Mouse (Mus musculus) neural tube, embryonic 11.5 days (tissue): ENCODE measurements around the gene 4930432K21Rik. TPM values are rescaled to one million over a fixed set of nuclear protein-coding genes. Genes with fewer than 3 reads are reported as not detected.

Source experiments
- ATAC-seq: fragments of 200-750 bp; cut with Nextera tagmentation; 2 replicates; pipeline ENCODE4 v1.8.0; 2017; ENCODE audit warnings: moderate number of reproducible peaks, mild to moderate bottlenecking, moderate TSS enrichment, moderate library complexity; ENCODE audit not compliant: insufficient read depth, low FRiP score, low TSS enrichment
- DNase-seq: peaks from one replicate; pipeline ENCODE4 v3.0.0-alpha.2; 2015; ENCODE audit warnings: low spot score
- H3K27ac ChIP-seq: fragments of 300-500 bp; sonication (generic); 2 replicates; pipeline ENCODE4 v1.5.1; 2014; ENCODE audit warnings: low read depth, mild to moderate bottlenecking, low read length
- H3K27me3 ChIP-seq: fragments of 300-500 bp; sonication (generic); 2 replicates; pipeline ENCODE4 v1.6.1; 2014; ENCODE audit warnings: mild to moderate bottlenecking, low read length, mixed read lengths; ENCODE audit not compliant: control insufficient read depth, insufficient read depth
- H3K36me3 ChIP-seq: fragments of 300-500 bp; sonication (generic); 2 replicates; pipeline ENCODE4 v1.6.1; 2014; ENCODE audit warnings: mild to moderate bottlenecking, low read length, moderate library complexity, mixed read lengths; ENCODE audit not compliant: control insufficient read depth, insufficient read depth
- H3K4me1 ChIP-seq: fragments of 300-500 bp; sonication (generic); 2 replicates; pipeline ENCODE4 v1.6.1; 2014; ENCODE audit warnings: low read length, mixed read lengths; ENCODE audit not compliant: control insufficient read depth, insufficient read depth
- H3K4me2 ChIP-seq: fragments of 300-500 bp; sonication (generic); 2 replicates; pipeline ENCODE4 v1.6.1; 2014; ENCODE audit warnings: low read depth, mild to moderate bottlenecking, moderate library complexity
- H3K4me3 ChIP-seq: fragments of 300-500 bp; sonication (generic); 2 replicates; pipeline ENCODE4 v1.5.1; 2014; ENCODE audit warnings: low read depth, low read length
- H3K9ac ChIP-seq: fragments of 300-500 bp; sonication (generic); 2 replicates; pipeline ENCODE4 v1.6.1; 2014; ENCODE audit warnings: mild to moderate bottlenecking, low read length
- H3K9me3 ChIP-seq: fragments of 300-500 bp; sonication (generic); 2 replicates; pipeline ENCODE4 v1.6.1; 2016; ENCODE audit warnings: low read length; ENCODE audit not compliant: control insufficient read depth
- WGBS: fragments of 180-500 bp; shearing (Covaris S2); extraction: QIAGEN DNeasy Blood & Tissue Kit; methylation state at CpG from one replicate; pipeline ENCODE4 v1.1.7; 2014; 5-methylcytosine and 5-hydroxymethylcytosine counted together
- polyA plus RNA-seq: library from polyadenylated mRNA; unstranded; fragments of >200 nt; fragmentation: Nextera tagmentation; extraction: Ambion mirVana; gene quantifications from 2 replicates; pipeline ENCODE4 v1.2.1, GENCODE M21; 2014

4930432K21Rik gene
- polyA plus RNA-seq, 1 experiment from 2014 or later, result 1.0 TPM

GRCm38 (mm10) chr8:84206666-84207065 lies 58.8 kb downstream of the 4930432K21Rik start:
- H3K36me3 ChIP-seq, result peaks cover 7% of the 10 kb centered on the region
- H3K9me3 ChIP-seq, result no peaks in the 10 kb centered on the region
- DNase-seq (no peak), ATAC-seq (no peak)
- H3K4me2 ChIP-seq, result no peak overlapping the region
- H3K9ac ChIP-seq, result no peak overlapping the region
- 84% methylated on average over 3 of the region's 3 CpGs for WGBS
- peaks cover 8% of the 10 kb centered on the region; the same call in 1 of the 2 replicates for H3K4me1 ChIP-seq
- no peaks in the 10 kb centered on the region for H3K27me3 ChIP-seq
- no peak overlapping the region for H3K4me3 ChIP-seq
- no peak overlapping the region for H3K27ac ChIP-seq

- Histone ChIP-seq H3K27ac (no peak overlapping the region), H3K4me3 (no peak overlapping the region), H3K9ac (no peak overlapping the region), H3K4me2 (no peak overlapping the region), H3K4me1 (peaks cover 8% of the 10 kb centered on the region; the same call in 1 of the 2 replicates), H3K9me3 (no peaks in the 10 kb centered on the region), H3K27me3 (no peaks in the 10 kb centered on the region), H3K36me3 (peaks cover 13% of the 10 kb centered on the region)
- ATAC-seq (no peak), DNase-seq (no peak)
- WGBS, result 66% methylated on average over 7 of the region's 7 CpGs
These were observed 60.0 kb downstream of the 4930432K21Rik start for GRCm38 (mm10) chr8:84207811-84208210.

GRCm38 (mm10) chr8:84208381-84209380 lies 60.9 kb downstream of the 4930432K21Rik start:
- no peaks in the 10 kb centered on the region for H3K27me3 ChIP-seq

GRCm38 (mm10) chr8:84210167-84210791 lies 62.5 kb downstream of the 4930432K21Rik start:
- H3K36me3 ChIP-seq, result peaks cover 17% of the 10 kb centered on the region
- H3K9me3 ChIP-seq, result no peaks in the 10 kb centered on the region
- no peak overlapping the region for H3K4me2 ChIP-seq
- WGBS, result 55% methylated on average over 34 of the region's 34 CpGs
- H3K27me3 ChIP-seq, result no peaks in the 10 kb centered on the region
- H3K4me3 ChIP-seq, result no peak overlapping the region
- no peak overlapping the region for H3K27ac ChIP-seq
- H3K4me1 ChIP-seq, result no peaks in the 10 kb centered on the region; the same call in 1 of the 2 replicates
- ATAC-seq, result peak; percentile 70; the same call in 1 of the 2 replicates
- no peak overlapping the region for H3K9ac ChIP-seq
- peak; percentile 83 for DNase-seq

More at GRCm38 (mm10) chr8:84208381-84209380, 60.9 kb downstream of the 4930432K21Rik start:
- Histone ChIP-seq H3K27ac (0 out of 2 replicates have a peak overlapping the region, but pooled peaks have one; percentile 4), H3K4me3 (no peak overlapping the region), H3K4me1 (peaks cover under 1% of the 10 kb centered on the region; the same call in 1 of the 2 replicates), H3K4me2 (0 out of 2 replicates have a peak overlapping the region, but pooled peaks have one; percentile 7), H3K36me3 (peaks cover 13% of the 10 kb centered on the region), H3K9me3 (no peaks in the 10 kb centered on the region), H3K9ac (peak overlapping the region; percentile 37; the same call in 1 of the 2 replicates)
- DNase-seq (no peak), ATAC-seq (no peak)
- 62% methylated on average over 17 of the region's 17 CpGs for WGBS

GRCm38 (mm10) chr8:84211202-84211601 lies 63.4 kb downstream of the 4930432K21Rik start:
- no peak for ATAC-seq
- 97% methylated on average over 3 of the region's 3 CpGs for WGBS
- no peak overlapping the region for H3K27ac ChIP-seq

GRCm38 (mm10) chr8:84211881-84212563 lies 64.2 kb downstream of the 4930432K21Rik start:
- Histone ChIP-seq H3K36me3 (peaks cover 17% of the 10 kb centered on the region), H3K27ac (no peak overlapping the region), H3K9ac (no peak overlapping the region), H3K4me1 (no peaks in the 10 kb centered on the region; the same call in 1 of the 2 replicates), H3K9me3 (no peaks in the 10 kb centered on the region), H3K27me3 (no peaks in the 10 kb centered on the region), H3K4me3 (no peak overlapping the region), H3K4me2 (no peak overlapping the region)
- 92% methylated on average over 31 of the region's 31 CpGs for WGBS
- ATAC-seq (no peak), DNase-seq (no peak)

More at GRCm38 (mm10) chr8:84211202-84211601, 63.4 kb downstream of the 4930432K21Rik start:
- DNase-seq, result no peak
- Histone ChIP-seq H3K36me3 (peaks cover 17% of the 10 kb centered on the region), H3K27me3 (no peaks in the 10 kb centered on the region), H3K4me2 (no peak overlapping the region), H3K9ac (no peak overlapping the region), H3K9me3 (no peaks in the 10 kb centered on the region), H3K4me3 (no peak overlapping the region), H3K4me1 (no peaks in the 10 kb centered on the region; the same call in 1 of the 2 replicates)

GRCm38 (mm10) chr8:84213277-84213676 lies 65.5 kb downstream of the 4930432K21Rik start:
- ATAC-seq, result no peak
- no peak for DNase-seq
- H3K9me3 ChIP-seq, result no peaks in the 10 kb centered on the region
- 94% methylated on average over 4 of the region's 4 CpGs for WGBS
- no peak overlapping the region for H3K4me3 ChIP-seq
- H3K9ac ChIP-seq, result no peak overlapping the region
- peaks cover 17% of the 10 kb centered on the region for H3K36me3 ChIP-seq
- H3K27me3 ChIP-seq, result no peaks in the 10 kb centered on the region
- H3K27ac ChIP-seq, result no peak overlapping the region
- H3K4me1 ChIP-seq, result no peaks in the 10 kb centered on the region; the same call in 1 of the 2 replicates
- no peak overlapping the region for H3K4me2 ChIP-seq

GRCm38 (mm10) chr8:84217206-84217605 lies 69.4 kb downstream of the 4930432K21Rik start:
- peaks cover 22% of the 10 kb centered on the region for H3K36me3 ChIP-seq
- WGBS, result 95% methylated on average over 11 of the region's 11 CpGs
- no peak overlapping the region for H3K9ac ChIP-seq
- H3K27ac ChIP-seq, result no peak overlapping the region
- no peaks in the 10 kb centered on the region for H3K4me1 ChIP-seq
- no peak for ATAC-seq
- H3K4me2 ChIP-seq, result no peak overlapping the region
- no peaks in the 10 kb centered on the region for H3K27me3 ChIP-seq
- no peak for DNase-seq
- no peak overlapping the region for H3K4me3 ChIP-seq
- no peaks in the 10 kb centered on the region for H3K9me3 ChIP-seq
